Mouse (Mus musculus) ES-Bruce4 (cell line): ENCODE measurements around the gene Srsf4.

Experiments used
- CTCF ChIP-seq: IDR thresholded peaks from one replicate; pipeline ENCODE4 v1.8.1; 2011; ENCODE audit warnings: low read depth, low read length
- EP300 ChIP-seq: IDR thresholded peaks from 2 replicates; pipeline ENCODE4 v1.6.1; 2011; ENCODE audit warnings: low read depth, low read length; ENCODE audit not compliant: insufficient read depth
- POLR2A ChIP-seq: IDR thresholded peaks from one replicate; pipeline ENCODE4 v1.8.1; 2011; ENCODE audit warnings: low read length; ENCODE audit not compliant: insufficient read depth

DNA sequence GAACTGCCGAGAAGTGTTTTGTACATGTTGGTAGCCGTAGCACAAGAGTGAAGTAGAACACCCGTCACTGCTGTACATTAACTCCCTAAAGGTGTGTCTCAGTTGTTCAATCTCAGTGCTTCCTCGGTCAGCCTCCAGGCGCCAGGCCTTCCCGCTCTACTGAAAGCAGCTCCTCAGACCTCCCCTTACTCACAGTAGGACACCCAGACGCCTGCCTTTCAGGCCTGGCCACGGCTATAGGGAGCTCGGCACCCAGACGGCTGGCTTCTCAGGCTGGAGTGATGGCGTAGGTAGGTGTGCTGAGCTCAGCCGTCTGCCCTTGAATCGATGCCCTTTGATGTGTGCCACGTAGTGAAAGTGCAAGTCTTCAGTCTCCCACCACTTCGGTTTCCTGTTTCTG, 27.7 kb downstream of the Srsf4 start:
- TF ChIP-seq POLR2A (no peak), CTCF (no peak), EP300 (no peak)
